Mouse (Mus musculus) urinary bladder, postnatal 4 days (tissue): ENCODE data around the gene Pgk2.
"Not testable (repeated sequence)": the region's sequence is repeated elsewhere in the genome, so short reads cannot be mapped to it uniquely, and the experiment has no call there.

ENCODE experiments used
- DNase-seq, 2 experiments: peaks; one replicate each; pipeline ENCODE4 v3.0.0; 2021 to 2022; ENCODE audit warnings: low spot score in 2 of 2

Pgk2 gene

GRCm38 (mm10) chr17:40208540-40208939 is at the start of gene Pgk2:
Gene Pgk2 (minus strand): TSS chr17:40208640.
- DNase-seq = no peak

GRCm38 (mm10) chr17:40252487-40252886 is 44.0 kb upstream of the Pgk2 start:
- no peak for DNase-seq

GRCm38 (mm10) chr17:40242135-40242534 is 33.7 kb upstream of the Pgk2 start, which contains the start of gene Crisp3:
Gene Crisp3 (minus strand): TSS chr17:40242288.
- DNase-seq = no peak

GRCm38 (mm10) chr17:40201803-40202202 is 6.6 kb downstream of the Pgk2 start:
- DNase-seq = not testable (repeated sequence)

GRCm38 (mm10) chr17:40190192-40190591 is 18.2 kb downstream of the Pgk2 start:
- DNase-seq = not testable (repeated sequence)

- DNase-seq = not testable (repeated sequence)
These were observed 50.6 kb downstream of the Pgk2 start for GRCm38 (mm10) chr17:40157729-40158359.
